Mouse (Mus musculus): ENCODE data around the gene Gm45785. TPM values are rescaled to one million over a fixed set of nuclear protein-coding genes. Genes with fewer than 3 reads are reported as not detected.
A peak's percentile ranks its signal among the peaks of the same experiment; 100 is the strongest.

Gene Gm45785
- polyA plus RNA-seq, 1 experiment: not detected

GRCm38 (mm10) chr7:140812850-140813249, 43.3 kb downstream of the Gm45785 start:
- DNase-seq: no peak
- 77% methylated on average over 12 of the region's 12 CpGs for WGBS
- no peaks in the 10 kb centered on the region for H3K4me1 ChIP-seq (ENCODE audit: control insufficient read depth, insufficient read depth, low read length)
- TF ChIP-seq POLR2A (IDR thresholded peaks at IDR 0.05; ENCODE audit: borderline replicate concordance, extremely low read depth, low read depth, low read length): no peak
- no peak for TF ChIP-seq CTCF (IDR thresholded peaks at IDR 0.05; ENCODE audit: insufficient read depth, low read length)
- H3K4me3 ChIP-seq (replicated peaks; ENCODE audit: extremely low read depth, low read depth, low read length): no peak overlapping the region

- H3K4me3 ChIP-seq (replicated peaks; ENCODE audit: extremely low read depth, low read depth, low read length): no peak overlapping the region
- 77% methylated on average over 13 of the region's 13 CpGs for WGBS
- TF ChIP-seq CTCF (IDR thresholded peaks at IDR 0.05; ENCODE audit: insufficient read depth, low read length) (no peak), POLR2A (IDR thresholded peaks at IDR 0.05; ENCODE audit: borderline replicate concordance, extremely low read depth, low read depth, low read length) (no peak)
- DNase-seq: no peak
- no peaks in the 10 kb centered on the region for H3K4me1 ChIP-seq (ENCODE audit: control insufficient read depth, insufficient read depth, low read length)
These were observed 44.4 kb downstream of the Gm45785 start for GRCm38 (mm10) chr7:140811714-140812113.

GRCm38 (mm10) chr7:140810496-140810895, 45.6 kb downstream of the Gm45785 start:
- WGBS: 84% methylated on average over 6 of the region's 6 CpGs
- H3K4me1 ChIP-seq (ENCODE audit: control insufficient read depth, insufficient read depth, low read length): no peaks in the 10 kb centered on the region
- no peak for DNase-seq
- TF ChIP-seq CTCF (IDR thresholded peaks at IDR 0.05; ENCODE audit: insufficient read depth, low read length) (0 out of 2 replicates have a peak, but pooled peaks have one; percentile 5), POLR2A (IDR thresholded peaks at IDR 0.05; ENCODE audit: borderline replicate concordance, extremely low read depth, low read depth, low read length) (no peak)
- H3K4me3 ChIP-seq (replicated peaks; ENCODE audit: extremely low read depth, low read depth, low read length): no peak overlapping the region

- Histone ChIP-seq H3K4me3 (replicated peaks; ENCODE audit: extremely low read depth, low read depth, low read length) (no peak overlapping the region), H3K4me1 (ENCODE audit: control insufficient read depth, insufficient read depth, low read length) (no peaks in the 10 kb centered on the region)
- 17% methylated on average over 1 of the region's 1 CpGs for WGBS
- peak; percentile 15 for DNase-seq
- TF ChIP-seq POLR2A (IDR thresholded peaks at IDR 0.05; ENCODE audit: borderline replicate concordance, extremely low read depth, low read depth, low read length) (no peak), CTCF (IDR thresholded peaks at IDR 0.05; ENCODE audit: insufficient read depth, low read length) (peak; percentile 61)
These were observed 50.4 kb downstream of the Gm45785 start for GRCm38 (mm10) chr7:140805704-140806103.

GRCm38 (mm10) chr7:140802629-140803028, 53.5 kb downstream of the Gm45785 start:
- TF ChIP-seq CTCF (IDR thresholded peaks at IDR 0.05; ENCODE audit: insufficient read depth, low read length) (no peak), POLR2A (IDR thresholded peaks at IDR 0.05; ENCODE audit: borderline replicate concordance, extremely low read depth, low read depth, low read length) (no peak)
- H3K4me1 ChIP-seq (ENCODE audit: control insufficient read depth, insufficient read depth, low read length): no peaks in the 10 kb centered on the region
- DNase-seq: no peak
- no peak overlapping the region for H3K4me3 ChIP-seq (replicated peaks; ENCODE audit: extremely low read depth, low read depth, low read length)
- WGBS: 67% methylated on average over 6 of the region's 6 CpGs

GRCm38 (mm10) chr7:140798212-140798611, 57.9 kb downstream of the Gm45785 start:
- TF ChIP-seq POLR2A (IDR thresholded peaks at IDR 0.05; ENCODE audit: borderline replicate concordance, extremely low read depth, low read depth, low read length): no peak
- no peak for TF ChIP-seq CTCF (IDR thresholded peaks at IDR 0.05; ENCODE audit: insufficient read depth, low read length)
- 49% methylated on average over 2 of the region's 2 CpGs for WGBS
- H3K4me1 ChIP-seq (ENCODE audit: control insufficient read depth, insufficient read depth, low read length): no peaks in the 10 kb centered on the region
- no peak overlapping the region for H3K4me3 ChIP-seq (replicated peaks; ENCODE audit: extremely low read depth, low read depth, low read length)
- no peak for DNase-seq

- TF ChIP-seq POLR2A (IDR thresholded peaks at IDR 0.05; ENCODE audit: borderline replicate concordance, extremely low read depth, low read depth, low read length) (no peak), CTCF (IDR thresholded peaks at IDR 0.05; ENCODE audit: insufficient read depth, low read length) (peak; percentile 30; the same call in 1 of the 2 replicates)
- Histone ChIP-seq H3K4me1 (ENCODE audit: control insufficient read depth, insufficient read depth, low read length) (no peaks in the 10 kb centered on the region), H3K4me3 (replicated peaks; ENCODE audit: extremely low read depth, low read depth, low read length) (no peak overlapping the region)
- WGBS: 77% methylated on average over 3 of the region's 3 CpGs
- no peak for DNase-seq
These were observed 58.5 kb downstream of the Gm45785 start for GRCm38 (mm10) chr7:140797619-140798018.

- DNase-seq: no peak
- TF ChIP-seq CTCF (IDR thresholded peaks at IDR 0.05; ENCODE audit: insufficient read depth, low read length) (no peak), POLR2A (IDR thresholded peaks at IDR 0.05; ENCODE audit: borderline replicate concordance, extremely low read depth, low read depth, low read length) (no peak)
- 30% methylated on average over 4 of the region's 4 CpGs for WGBS
- no peaks in the 10 kb centered on the region for H3K4me1 ChIP-seq (ENCODE audit: control insufficient read depth, insufficient read depth, low read length)
- no peak overlapping the region for H3K4me3 ChIP-seq (replicated peaks; ENCODE audit: extremely low read depth, low read depth, low read length)
These were observed 62.6 kb downstream of the Gm45785 start for GRCm38 (mm10) chr7:140793541-140793940.

GRCm38 (mm10) chr7:140788053-140788435, 68.1 kb downstream of the Gm45785 start:
- no peaks in the 10 kb centered on the region for H3K4me1 ChIP-seq (ENCODE audit: control insufficient read depth, insufficient read depth, low read length)
- no peak for DNase-seq
- no peak overlapping the region for H3K4me3 ChIP-seq (replicated peaks; ENCODE audit: extremely low read depth, low read depth, low read length)
- TF ChIP-seq CTCF (IDR thresholded peaks at IDR 0.05; ENCODE audit: insufficient read depth, low read length): no peak
- TF ChIP-seq POLR2A (IDR thresholded peaks at IDR 0.05; ENCODE audit: borderline replicate concordance, extremely low read depth, low read depth, low read length): no peak
- 83% methylated on average over 7 of the region's 7 CpGs for WGBS

GRCm38 (mm10) chr7:140787406-140788052, 68.6 kb downstream of the Gm45785 start, which contains the start of gene Syce1:
Syce1 (minus strand) TSS chr7:140787852.
- Histone ChIP-seq H3K4me3 (replicated peaks; ENCODE audit: extremely low read depth, low read depth, low read length) (no peak within 1 kb of the TSS), H3K4me1 (ENCODE audit: control insufficient read depth, insufficient read depth, low read length) (no peaks in the 10 kb centered on the region)
- no peak for DNase-seq
- WGBS: 77% methylated on average over 33 of the region's 33 CpGs
- no peak for TF ChIP-seq POLR2A (IDR thresholded peaks at IDR 0.05; ENCODE audit: borderline replicate concordance, extremely low read depth, low read depth, low read length)

Measured in lung, adult 2 months (tissue).